Mouse (Mus musculus) kidney, adult 2 months (tissue): ENCODE results near the gene Scaf11.

ENCODE experiments used
- CTCF ChIP-seq: fragments of 200-500 bp; conservative IDR thresholded peaks from 2 replicates; pipeline ENCODE4 v1.5.1; 2011; ENCODE audit warnings: low read depth, mild to moderate bottlenecking, control low read depth, low read length, moderate library complexity, mixed read lengths; ENCODE audit not compliant: insufficient read depth, insufficient read length
- POLR2A ChIP-seq: fragments of 200-500 bp; IDR thresholded peaks from one replicate; pipeline ENCODE4 v1.6.1; 2011; ENCODE audit warnings: low read depth, low read length, control low read depth

DNA sequence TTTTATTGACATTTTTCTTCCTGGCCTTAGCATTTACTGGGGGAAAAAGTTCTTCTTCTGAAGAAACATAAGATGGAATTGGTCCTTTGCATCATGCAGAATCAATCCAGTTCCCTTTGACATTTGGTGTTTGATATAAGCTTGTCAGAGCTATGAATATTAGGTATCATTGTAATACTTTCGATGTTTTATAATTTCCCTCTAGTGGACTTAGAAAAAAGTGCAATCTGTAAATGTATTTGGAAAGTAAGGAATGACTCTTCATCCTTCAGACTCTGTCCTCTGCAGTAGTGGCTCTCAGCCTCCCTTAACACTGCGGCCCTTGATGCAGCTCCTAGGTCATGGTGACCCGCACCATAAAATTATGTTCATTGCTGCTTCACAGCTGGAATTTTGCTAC, 67.8 kb downstream of the Scaf11 start:
- no peak for TF ChIP-seq CTCF
- TF ChIP-seq POLR2A = no peak
